Mouse (Mus musculus): ENCODE data around the gene Pcbd2. TPM values are rescaled to one million over a fixed set of nuclear protein-coding genes. Genes with fewer than 3 reads are reported as not detected.

Gene Pcbd2
- polyA plus RNA-seq, 1 experiment from 2014 or later: 60.3 TPM

DNA sequence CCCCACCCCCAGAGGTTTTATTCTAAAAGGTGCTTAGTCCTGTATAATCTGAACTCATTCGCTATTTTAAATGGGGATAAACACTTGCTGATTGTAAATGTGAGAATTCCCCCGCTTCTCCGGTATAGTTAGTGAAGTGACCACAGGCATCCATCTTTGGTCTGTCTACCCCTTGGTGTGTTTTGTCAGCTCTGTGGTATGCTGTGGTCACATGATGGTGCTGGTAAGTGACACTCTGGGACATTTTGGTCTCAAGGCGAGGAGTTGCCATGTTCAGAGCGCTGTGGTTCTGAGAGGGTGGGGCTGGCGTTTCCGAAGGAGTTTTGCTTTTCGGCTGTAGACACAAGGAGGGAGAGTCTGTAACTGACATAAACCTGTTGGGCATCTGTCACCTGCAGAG lies 10.7 kb downstream of the Pcbd2 start:
- Histone ChIP-seq H3K4me3 (no peak overlapping the region), H3K27me3 (replicated peaks) (no peaks in the 10 kb centered on the region), H3K4me1 (replicated peaks) (no peaks in the 10 kb centered on the region), H3K9ac (no peak overlapping the region), H3K36me3 (peaks cover 2% of the 10 kb centered on the region; the same call in 1 of the 2 replicates), H3K4me2 (no peak overlapping the region), H3K27ac (ENCODE audit: poor library complexity, severe bottlenecking) (no peak overlapping the region), H3K9me3 (replicated peaks) (no peaks in the 10 kb centered on the region)
- 87% methylated on average over 8 of the region's 8 CpGs for WGBS
- ATAC-seq (ENCODE audit: insufficient number of reproducible peaks, low FRiP score): no peak

DNA sequence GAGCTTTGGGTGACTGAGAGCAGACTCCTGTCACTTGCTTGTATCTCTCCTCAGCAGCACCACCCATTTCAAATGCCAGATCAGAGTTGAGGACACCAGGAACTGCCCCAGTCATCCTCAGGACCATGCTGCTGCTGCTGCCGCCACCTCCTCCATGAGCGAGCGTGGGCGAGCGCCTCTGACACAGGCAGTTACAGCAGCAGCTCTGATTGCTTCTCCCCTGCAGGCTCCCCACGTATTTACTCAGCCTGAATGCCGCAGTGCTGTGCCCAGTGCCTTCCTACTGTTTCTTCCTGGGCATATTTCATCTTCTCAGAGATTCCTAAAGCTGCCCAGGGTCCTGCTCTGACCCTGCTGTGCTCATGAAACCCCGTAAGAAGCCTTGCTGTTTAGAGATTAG lies 15.1 kb downstream of the Pcbd2 start:
- no peak overlapping the region for H3K9ac ChIP-seq
- WGBS: 73% methylated on average over 8 of the region's 8 CpGs

GRCm38 (mm10) chr13:55754380-55754779 lies 27.2 kb downstream of the Pcbd2 start:
- Histone ChIP-seq H3K27ac (ENCODE audit: poor library complexity, severe bottlenecking) (no peak overlapping the region), H3K9me3 (replicated peaks) (no peaks in the 10 kb centered on the region), H3K4me1 (replicated peaks) (peaks cover 9% of the 10 kb centered on the region), H3K4me2 (no peak overlapping the region), H3K9ac (no peak overlapping the region), H3K27me3 (replicated peaks) (no peaks in the 10 kb centered on the region), H3K36me3 (no peaks in the 10 kb centered on the region), H3K4me3 (no peak overlapping the region)
- WGBS: 72% methylated on average over 13 of the region's 13 CpGs
- no peak for ATAC-seq (ENCODE audit: insufficient number of reproducible peaks, low FRiP score)

More for the DNA sequence above, 15.1 kb downstream of the Pcbd2 start:
- no peak overlapping the region for H3K4me3 ChIP-seq
- no peak overlapping the region for H3K27ac ChIP-seq (ENCODE audit: poor library complexity, severe bottlenecking)
- no peaks in the 10 kb centered on the region for H3K36me3 ChIP-seq
- H3K4me1 ChIP-seq (replicated peaks): no peaks in the 10 kb centered on the region
- no peak for ATAC-seq (ENCODE audit: insufficient number of reproducible peaks, low FRiP score)
- no peaks in the 10 kb centered on the region for H3K27me3 ChIP-seq (replicated peaks)
- H3K4me2 ChIP-seq: no peak overlapping the region
- no peaks in the 10 kb centered on the region for H3K9me3 ChIP-seq (replicated peaks)

DNA sequence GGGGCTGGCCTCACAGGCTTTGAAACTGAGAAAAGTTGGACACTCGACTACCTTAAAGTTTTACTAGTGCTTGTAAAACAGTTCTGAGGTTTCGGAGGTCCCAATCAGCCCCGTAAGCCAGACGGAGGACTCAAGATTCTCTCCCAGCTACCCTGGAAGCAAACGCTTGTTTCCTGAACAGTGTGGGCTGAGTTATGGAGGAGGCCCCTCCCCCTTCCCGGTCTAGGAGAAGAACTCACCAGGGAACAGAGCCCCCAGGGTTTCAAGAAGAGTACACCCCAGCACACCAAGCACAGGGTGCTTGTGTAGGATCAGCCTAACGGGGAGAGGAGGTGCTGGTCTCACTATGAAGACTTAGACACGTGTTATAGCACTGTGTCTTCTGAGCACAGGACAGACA lies 29.6 kb downstream of the Pcbd2 start:
- H3K9me3 ChIP-seq (replicated peaks): no peaks in the 10 kb centered on the region
- H3K9ac ChIP-seq: peak overlapping the region; percentile 38; the same call in 1 of the 2 replicates
- 0 out of 2 replicates have a peak overlapping the region, but pooled peaks have one; percentile 1 for H3K4me3 ChIP-seq
- 39% methylated on average over 8 of the region's 8 CpGs for WGBS
- H3K36me3 ChIP-seq: no peaks in the 10 kb centered on the region
- H3K4me2 ChIP-seq: peak overlapping the region; percentile 53
- H3K27me3 ChIP-seq (replicated peaks): no peaks in the 10 kb centered on the region
- H3K4me1 ChIP-seq (replicated peaks): peaks cover 20% of the 10 kb centered on the region
- no peak for ATAC-seq (ENCODE audit: insufficient number of reproducible peaks, low FRiP score)
- no peak overlapping the region for H3K27ac ChIP-seq (ENCODE audit: poor library complexity, severe bottlenecking)

- no peaks in the 10 kb centered on the region for H3K27me3 ChIP-seq (replicated peaks)
- H3K27ac ChIP-seq (ENCODE audit: poor library complexity, severe bottlenecking): no peak overlapping the region
- no peak for ATAC-seq (ENCODE audit: insufficient number of reproducible peaks, low FRiP score)
- no peak overlapping the region for H3K4me3 ChIP-seq
- H3K4me2 ChIP-seq: no peak overlapping the region
- H3K4me1 ChIP-seq (replicated peaks): peaks cover 20% of the 10 kb centered on the region
- WGBS: 88% methylated on average over 6 of the region's 6 CpGs
- no peaks in the 10 kb centered on the region for H3K9me3 ChIP-seq (replicated peaks)
- no peaks in the 10 kb centered on the region for H3K36me3 ChIP-seq
- no peak overlapping the region for H3K9ac ChIP-seq
Measured at GRCm38 (mm10) chr13:55757645-55758044, 30.5 kb downstream of the Pcbd2 start.

GRCm38 (mm10) chr13:55760576-55760975 lies 33.4 kb downstream of the Pcbd2 start:
- H3K4me2 ChIP-seq: peak overlapping the region; percentile 50

DNA sequence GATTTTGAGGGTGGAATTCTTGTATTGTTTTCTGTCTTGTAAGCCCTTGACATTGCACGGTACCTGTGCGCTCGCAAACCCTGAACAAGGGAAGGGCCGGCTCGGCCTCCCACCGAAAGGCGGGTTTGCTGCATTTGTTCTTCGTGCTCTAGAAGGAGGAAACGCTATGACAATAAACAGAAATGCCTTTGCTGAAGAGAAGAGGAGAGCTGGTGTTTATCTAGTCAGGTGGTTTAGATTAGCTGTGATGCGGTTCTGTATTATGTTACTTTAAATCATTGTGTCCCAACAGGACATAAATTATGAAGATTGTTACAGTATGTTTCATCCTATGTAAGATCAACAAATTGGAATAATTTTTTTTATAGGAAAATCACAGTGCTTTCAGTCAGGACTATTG lies 34.3 kb downstream of the Pcbd2 start:
- H3K9me3 ChIP-seq (replicated peaks): no peaks in the 10 kb centered on the region
- peaks cover 23% of the 10 kb centered on the region for H3K4me1 ChIP-seq (replicated peaks)
- H3K4me2 ChIP-seq: no peak overlapping the region
- WGBS: 71% methylated on average over 10 of the region's 10 CpGs
- H3K27me3 ChIP-seq (replicated peaks): no peaks in the 10 kb centered on the region
- no peak overlapping the region for H3K4me3 ChIP-seq
- H3K9ac ChIP-seq: 0 out of 2 replicates have a peak overlapping the region, but pooled peaks have one; percentile 28
- no peaks in the 10 kb centered on the region for H3K36me3 ChIP-seq
- ATAC-seq (ENCODE audit: insufficient number of reproducible peaks, low FRiP score): no peak
- no peak overlapping the region for H3K27ac ChIP-seq (ENCODE audit: poor library complexity, severe bottlenecking)

More at GRCm38 (mm10) chr13:55760576-55760975, 33.4 kb downstream of the Pcbd2 start:
- H3K27me3 ChIP-seq (replicated peaks): no peaks in the 10 kb centered on the region
- WGBS: 67% methylated on average over 10 of the region's 10 CpGs
- H3K4me1 ChIP-seq (replicated peaks): peaks cover 25% of the 10 kb centered on the region
- no peak for ATAC-seq (ENCODE audit: insufficient number of reproducible peaks, low FRiP score)
- H3K4me3 ChIP-seq: no peak overlapping the region
- no peaks in the 10 kb centered on the region for H3K9me3 ChIP-seq (replicated peaks)
- no peaks in the 10 kb centered on the region for H3K36me3 ChIP-seq
- 0 out of 2 replicates have a peak overlapping the region, but pooled peaks have one; percentile 27 for H3K9ac ChIP-seq
- H3K27ac ChIP-seq (ENCODE audit: poor library complexity, severe bottlenecking): peak overlapping the region; percentile 13; the same call in 1 of the 2 replicates

DNA sequence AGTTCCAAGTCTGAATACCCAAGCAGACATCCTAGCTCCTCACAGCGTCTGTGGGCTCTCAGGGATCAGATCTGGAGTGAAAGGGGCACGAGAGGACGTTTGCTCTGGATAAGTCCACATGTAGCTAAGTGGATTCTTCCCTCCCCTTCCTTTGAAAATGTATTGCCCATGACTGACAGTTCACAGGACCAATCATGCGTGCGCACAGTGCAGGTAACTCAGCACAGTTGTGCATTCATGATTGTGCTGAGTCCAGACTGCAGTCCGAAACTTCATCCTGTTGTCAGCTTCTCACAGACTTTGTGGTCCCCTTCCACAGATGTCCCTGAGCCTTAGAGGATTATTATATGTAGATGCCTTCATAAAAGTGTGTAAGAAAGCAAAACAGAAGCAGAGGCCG lies 47.2 kb downstream of the Pcbd2 start:
- Histone ChIP-seq H3K27me3 (replicated peaks) (no peaks in the 10 kb centered on the region), H3K4me2 (no peak overlapping the region), H3K4me3 (no peak overlapping the region), H3K27ac (ENCODE audit: poor library complexity, severe bottlenecking) (no peak overlapping the region), H3K9ac (no peak overlapping the region), H3K9me3 (replicated peaks) (no peaks in the 10 kb centered on the region), H3K36me3 (peaks cover 11% of the 10 kb centered on the region), H3K4me1 (replicated peaks) (peaks cover 6% of the 10 kb centered on the region)
- ATAC-seq (ENCODE audit: insufficient number of reproducible peaks, low FRiP score): no peak
- WGBS: 80% methylated on average over 7 of the region's 7 CpGs

DNA sequence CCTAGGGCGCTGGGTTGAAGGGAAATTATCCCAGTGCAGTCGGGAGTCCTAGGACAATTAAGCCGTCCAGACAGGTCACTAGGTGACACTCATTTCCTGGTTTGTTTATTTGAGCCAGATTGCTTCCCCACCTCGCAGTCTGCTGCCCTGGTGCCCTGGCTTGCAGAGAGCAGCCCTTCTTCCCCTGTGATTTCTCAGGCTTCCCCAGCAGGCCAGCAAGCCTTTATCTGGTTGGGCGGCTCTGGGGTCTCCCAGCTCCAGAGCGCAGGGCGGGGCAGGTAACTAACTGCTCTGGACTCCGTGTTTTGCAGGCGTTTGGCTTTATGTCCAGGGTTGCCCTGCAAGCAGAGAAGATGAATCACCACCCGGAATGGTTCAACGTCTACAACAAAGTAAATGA lies 47.9 kb downstream of the Pcbd2 start:
- H3K4me3 ChIP-seq: no peak overlapping the region
- no peak for ATAC-seq (ENCODE audit: insufficient number of reproducible peaks, low FRiP score)
- no peaks in the 10 kb centered on the region for H3K27me3 ChIP-seq (replicated peaks)
- H3K9ac ChIP-seq: no peak overlapping the region
- WGBS: 30% methylated on average over 11 of the region's 11 CpGs
- no peak overlapping the region for H3K27ac ChIP-seq (ENCODE audit: poor library complexity, severe bottlenecking)
- H3K9me3 ChIP-seq (replicated peaks): no peaks in the 10 kb centered on the region
- no peak overlapping the region for H3K4me2 ChIP-seq
- H3K36me3 ChIP-seq: peaks cover 11% of the 10 kb centered on the region
- H3K4me1 ChIP-seq (replicated peaks): peaks cover 6% of the 10 kb centered on the region

- Histone ChIP-seq H3K4me3 (no peak within 1 kb of the TSS), H3K9me3 (replicated peaks) (no peaks in the 10 kb centered on the region), H3K4me2 (no peak within 1 kb of the TSS), H3K9ac (no peak within 1 kb of the TSS), H3K4me1 (replicated peaks) (no peaks in the 10 kb centered on the region), H3K27ac (ENCODE audit: poor library complexity, severe bottlenecking) (no peak within 1 kb of the TSS), H3K27me3 (replicated peaks) (no peaks in the 10 kb centered on the region), H3K36me3 (no peaks in the 10 kb centered on the region)
- 77% methylated on average over 3 of the region's 3 CpGs for WGBS
- ATAC-seq (ENCODE audit: insufficient number of reproducible peaks, low FRiP score): no peak
Measured at GRCm38 (mm10) chr13:55784268-55784667, 57.1 kb downstream of the Pcbd2 start, which contains the start of gene Catsper3. Gene Catsper3 (plus strand): TSS chr13:55784568.

DNA sequence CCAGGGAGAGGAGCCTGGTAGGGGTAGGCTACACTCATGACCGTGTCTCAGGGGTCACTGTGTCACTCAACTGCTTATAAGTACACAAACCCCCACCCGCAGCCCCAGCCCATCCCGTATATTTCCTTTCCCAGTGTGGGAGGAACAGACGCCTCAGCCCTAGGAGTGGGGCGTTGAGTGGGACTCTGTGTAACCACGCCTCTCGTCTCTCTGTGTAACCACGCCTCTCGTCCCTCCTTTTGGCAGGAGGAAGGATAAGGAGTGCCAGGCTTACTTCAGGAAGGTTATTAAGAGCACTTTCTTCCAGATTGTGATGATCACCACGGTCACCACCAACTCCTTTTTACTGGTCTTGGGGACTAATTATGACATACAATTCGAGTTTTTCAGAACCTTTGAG lies 59.0 kb downstream of the Pcbd2 start:
- Histone ChIP-seq H3K9me3 (replicated peaks) (no peaks in the 10 kb centered on the region), H3K4me2 (no peak overlapping the region), H3K9ac (no peak overlapping the region), H3K27me3 (replicated peaks) (no peaks in the 10 kb centered on the region), H3K36me3 (no peaks in the 10 kb centered on the region), H3K27ac (ENCODE audit: poor library complexity, severe bottlenecking) (no peak overlapping the region), H3K4me1 (replicated peaks) (no peaks in the 10 kb centered on the region), H3K4me3 (no peak overlapping the region)
- WGBS: 62% methylated on average over 11 of the region's 11 CpGs
- no peak for ATAC-seq (ENCODE audit: insufficient number of reproducible peaks, low FRiP score)

DNA sequence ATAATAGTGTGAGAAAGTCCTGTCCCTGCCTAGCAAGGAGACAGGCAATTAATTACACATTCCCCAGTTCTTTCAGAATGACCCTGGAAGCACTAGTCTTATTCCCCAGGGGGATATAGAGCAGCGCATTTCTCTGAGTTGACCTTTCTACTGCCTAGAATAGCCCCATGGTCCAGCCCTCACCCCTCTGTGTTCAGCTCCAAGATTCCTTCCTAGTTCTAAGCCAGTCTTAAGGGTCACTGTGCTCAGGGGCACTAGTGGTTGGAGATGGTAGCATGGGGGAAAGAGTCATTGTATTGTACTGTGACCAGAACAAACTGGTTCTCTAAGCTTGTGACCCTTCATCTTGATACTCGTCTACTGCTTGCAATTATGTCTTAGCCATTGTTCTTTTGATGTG lies 74.1 kb downstream of the Pcbd2 start:
- no peaks in the 10 kb centered on the region for H3K4me1 ChIP-seq (replicated peaks)
- ATAC-seq (ENCODE audit: insufficient number of reproducible peaks, low FRiP score): no peak
- 81% methylated on average over 2 of the region's 2 CpGs for WGBS

More for the DNA sequence above, 74.1 kb downstream of the Pcbd2 start:
- Histone ChIP-seq H3K27ac (ENCODE audit: poor library complexity, severe bottlenecking) (no peak overlapping the region), H3K36me3 (no peaks in the 10 kb centered on the region), H3K4me3 (no peak overlapping the region), H3K27me3 (replicated peaks) (no peaks in the 10 kb centered on the region), H3K9me3 (replicated peaks) (peaks cover 8% of the 10 kb centered on the region), H3K4me2 (no peak overlapping the region), H3K9ac (no peak overlapping the region)
